Mouse (Mus musculus) liver, adult 2 months (tissue): ENCODE measurements around the gene Sox15.

Experiments
- CTCF ChIP-seq: fragments of 200-500 bp; IDR thresholded peaks from 2 replicates; pipeline ENCODE4 v1.5.1; 2011; ENCODE audit warnings: low read depth, low read length, control low read depth
- POLR2A ChIP-seq: fragments of 200-500 bp; IDR thresholded peaks from 2 replicates; pipeline ENCODE4 v1.6.1; 2011; ENCODE audit warnings: low read length, control low read depth; ENCODE audit not compliant: insufficient read depth; ENCODE audit errors: extremely low read depth

GRCm38 (mm10) chr11:69621571-69622268 lies 33.4 kb upstream of the Sox15 start, which contains the start of gene Sat2:
- TF ChIP-seq CTCF (no peak), POLR2A (no peak)
